Mouse (Mus musculus): ENCODE measurements around the gene Abce1.

GRCm38 (mm10) chr8:79649569-79649968 is 62.0 kb downstream of the Abce1 start:
- TF ChIP-seq CTCF (IDR thresholded peaks at IDR 0.05; ENCODE audit: control insufficient read depth, insufficient read depth, insufficient replicate concordance, low read depth, low read length) (no peak), POLR2A (IDR thresholded peaks at IDR 0.05; ENCODE audit: control insufficient read depth, low read depth, low read length) (no peak)
